Mouse (Mus musculus) testis, adult 2 months (tissue): ENCODE results near the gene Mrpl27. TPM values are rescaled to one million over a fixed set of nuclear protein-coding genes. Genes with fewer than 3 reads are reported as not detected.

Experiments used
- H3K27ac ChIP-seq: fragments of 200-500 bp; 2 replicates; pipeline ENCODE4 v1.5.1; 2012; ENCODE audit warnings: low read depth, low read length; ENCODE audit not compliant: control insufficient read depth, insufficient read depth
- H3K27me3 ChIP-seq: fragments of 200-500 bp; 2 replicates; pipeline ENCODE4 v1.6.1; 2012; ENCODE audit warnings: mild to moderate bottlenecking, low read length, moderate library complexity; ENCODE audit not compliant: control insufficient read depth, insufficient read depth
- H3K36me3 ChIP-seq: fragments of 200-500 bp; 2 replicates; pipeline ENCODE4 v1.6.1; 2012; ENCODE audit warnings: mild to moderate bottlenecking, low read length; ENCODE audit not compliant: control insufficient read depth, insufficient read depth
- H3K4me1 ChIP-seq: fragments of 200-500 bp; 2 replicates; pipeline ENCODE4 v1.6.1; 2012; ENCODE audit warnings: low read length; ENCODE audit not compliant: control insufficient read depth, insufficient read depth
- H3K4me3 ChIP-seq: fragments of 200-500 bp; 2 replicates; pipeline ENCODE4 v1.5.1; 2012; ENCODE audit warnings: low read depth, mild to moderate bottlenecking, low read length, moderate library complexity, mixed read lengths; ENCODE audit not compliant: control insufficient read depth
- CTCF ChIP-seq: fragments of 200-500 bp; IDR thresholded peaks from 2 replicates; pipeline ENCODE4 v1.5.1; 2012; ENCODE audit warnings: low read depth, mild to moderate bottlenecking, inconsistent platforms, low read length, moderate library complexity; ENCODE audit not compliant: control insufficient read depth, insufficient read depth, insufficient replicate concordance
- POLR2A ChIP-seq: fragments of 200-500 bp; IDR thresholded peaks from 2 replicates; pipeline ENCODE4 v1.6.1; 2012; ENCODE audit warnings: low read depth, mild to moderate bottlenecking, inconsistent platforms, low read length, moderate library complexity; ENCODE audit not compliant: control insufficient read depth
- polyA plus RNA-seq: library from polyadenylated mRNA; depleted of rRNA; stranded (reverse); fragments of >200 nt; gene quantifications from 2 replicates; pipeline ENCODE4 v1.2.3, GENCODE M21; 2012; rRNA removed

Gene Mrpl27
- polyA plus RNA-seq, result 24.0 and 24.2 TPM in 2 replicates

DNA sequence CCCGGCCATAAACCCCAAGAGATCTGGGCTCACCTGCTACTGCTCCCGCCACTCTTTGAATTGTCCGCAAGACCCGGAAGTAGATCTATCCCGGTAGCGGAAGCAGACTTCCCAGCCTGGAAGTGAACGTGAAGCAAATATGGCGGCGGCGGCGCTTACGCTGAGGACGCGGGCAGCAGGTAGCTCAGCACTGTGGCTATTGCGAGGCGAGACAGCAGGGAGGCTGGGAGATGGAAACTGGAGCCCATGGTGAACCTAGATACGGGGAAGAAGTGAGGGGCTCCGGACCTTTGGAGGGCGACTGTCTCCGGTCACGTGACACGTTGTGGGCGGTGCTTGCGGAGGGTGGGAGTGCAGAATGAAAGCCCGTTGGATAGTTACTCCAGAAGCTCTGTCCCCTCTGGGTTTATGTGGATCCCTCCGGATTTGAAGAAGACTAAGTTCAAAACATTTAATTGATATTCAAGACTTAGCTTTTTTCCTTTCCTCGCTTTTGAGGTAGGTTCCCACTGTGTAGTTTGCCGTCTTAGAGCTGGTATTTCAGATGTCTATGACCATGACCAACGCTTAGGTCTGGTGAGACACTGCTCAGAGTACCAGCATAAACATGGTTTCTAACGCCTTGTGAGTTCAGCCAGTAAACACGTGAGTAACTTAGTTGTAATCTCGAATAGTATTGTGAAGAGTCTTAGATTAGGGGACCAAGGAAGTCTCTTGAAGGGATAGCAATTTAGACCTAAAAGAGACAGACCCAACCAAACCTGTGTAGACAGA is at the start of gene Mrpl27, which contains the start of gene Eme1:
Gene Mrpl27 (plus strand): TSS at position 105 of the 774 bp plus-strand sequence.
Gene Eme1 (minus strand): TSS at position 302 of the 774 bp plus-strand sequence.
- H3K27me3 ChIP-seq, result no peaks in the 10 kb centered on the region
- no peaks in the 10 kb centered on the region for H3K4me1 ChIP-seq
- peak within 1 kb of the TSS; percentile 97 for H3K4me3 ChIP-seq
- peak within 1 kb of the TSS; percentile 95 for H3K27ac ChIP-seq
- peak; percentile 57; the same call in 1 of the 2 replicates for TF ChIP-seq POLR2A
- TF ChIP-seq CTCF, result no peak
- H3K36me3 ChIP-seq, result no peaks in the 10 kb centered on the region; the same call in 1 of the 2 replicates

DNA sequence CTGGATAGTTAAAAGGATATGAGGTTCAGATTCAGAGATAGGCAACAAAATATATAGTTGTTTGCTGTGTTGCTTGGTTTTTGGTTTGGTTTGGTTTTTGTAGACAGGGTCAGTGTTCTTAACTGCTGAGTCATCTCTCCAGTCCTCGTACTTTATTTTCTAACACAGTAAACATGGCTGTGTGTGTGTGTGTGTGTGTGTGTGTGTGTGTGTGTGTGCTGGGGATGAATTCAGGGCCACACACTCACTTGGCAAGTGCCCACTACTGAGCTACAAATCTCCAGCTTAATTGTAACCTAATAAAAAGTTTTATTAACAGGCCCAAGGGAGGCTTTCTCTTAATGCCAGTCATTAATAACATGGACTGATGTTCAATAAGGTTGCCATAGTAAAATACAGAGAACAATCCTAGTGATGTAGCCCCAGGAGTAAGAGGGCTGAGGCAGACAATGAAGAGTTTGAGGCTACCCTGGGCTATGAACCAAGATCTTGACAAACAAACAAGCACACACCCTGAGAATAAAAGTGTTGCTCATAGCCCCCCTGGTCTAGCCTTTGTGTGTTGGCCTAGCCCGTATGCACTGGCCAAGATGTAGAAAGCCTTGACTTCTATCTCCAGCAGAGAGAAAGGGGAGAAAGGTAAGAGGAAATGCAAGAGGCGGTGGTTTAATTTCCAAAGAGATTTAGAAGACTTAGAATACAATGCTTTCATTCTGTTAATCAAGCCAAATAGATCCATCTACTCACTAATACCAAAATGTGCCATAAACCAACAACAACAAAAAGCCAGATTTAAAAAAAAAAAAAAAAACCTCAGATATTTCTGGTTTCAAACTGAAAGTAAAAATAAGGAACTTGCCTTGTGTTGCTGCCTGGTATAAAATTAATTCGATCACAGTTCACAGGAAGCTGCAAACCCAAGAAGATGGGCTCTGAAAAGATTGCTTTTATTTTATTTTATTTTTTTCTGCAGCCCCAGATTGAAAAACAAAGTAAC is 42.5 kb upstream of the Mrpl27 start:
- TF ChIP-seq CTCF (no peak), POLR2A (no peak)
- Histone ChIP-seq H3K36me3 (no peaks in the 10 kb centered on the region), H3K27me3 (no peaks in the 10 kb centered on the region)

DNA sequence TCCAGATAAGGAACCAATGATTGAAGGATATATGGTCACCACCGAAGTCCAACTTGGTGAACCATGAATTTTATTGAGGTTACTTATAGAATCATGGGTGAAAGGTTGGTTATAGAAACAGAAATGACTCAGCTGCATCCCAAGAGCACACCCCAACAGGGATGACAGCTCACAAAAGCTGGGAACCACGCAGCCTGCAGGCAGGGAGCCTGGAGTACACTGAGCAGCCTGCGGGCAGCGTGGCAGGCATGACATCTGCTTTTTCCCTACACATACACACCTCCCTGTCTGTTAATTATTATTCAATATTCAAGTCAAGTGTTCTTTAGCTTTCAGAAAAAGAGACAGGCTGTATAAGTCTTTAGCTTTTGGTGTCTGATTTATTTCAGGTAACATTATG is 39.0 kb upstream of the Mrpl27 start:
- H3K4me3 ChIP-seq, result no peak overlapping the region
- no peaks in the 10 kb centered on the region for H3K4me1 ChIP-seq
- no peak overlapping the region for H3K27ac ChIP-seq
- H3K27me3 ChIP-seq, result no peaks in the 10 kb centered on the region
- TF ChIP-seq POLR2A (no peak), CTCF (no peak)
- no peaks in the 10 kb centered on the region for H3K36me3 ChIP-seq

More for the DNA sequence above, 42.5 kb upstream of the Mrpl27 start:
- Histone ChIP-seq H3K4me1 (no peaks in the 10 kb centered on the region), H3K27ac (no peak overlapping the region), H3K4me3 (no peak overlapping the region)

DNA sequence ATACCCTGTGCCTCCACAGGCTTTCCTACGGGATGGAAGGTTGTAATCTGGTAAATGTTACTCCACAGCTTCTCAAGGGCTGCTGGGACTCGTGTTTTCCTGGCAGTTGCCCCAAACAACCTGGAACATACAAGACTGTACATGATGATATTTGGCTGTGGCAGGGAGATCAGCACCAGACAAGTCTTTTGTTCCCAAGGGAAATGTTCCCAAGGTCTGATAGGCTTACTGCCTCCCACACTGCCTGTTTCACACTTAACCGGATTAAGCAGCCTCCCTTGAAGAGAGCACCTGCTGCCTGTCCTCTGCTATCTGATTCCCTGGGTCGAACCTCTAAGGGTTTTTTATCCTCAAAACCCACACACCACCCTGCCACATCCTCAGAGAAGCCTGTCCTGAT is 38.1 kb upstream of the Mrpl27 start:
- Histone ChIP-seq H3K36me3 (no peaks in the 10 kb centered on the region), H3K4me1 (no peaks in the 10 kb centered on the region), H3K27me3 (no peaks in the 10 kb centered on the region), H3K4me3 (no peak overlapping the region), H3K27ac (no peak overlapping the region; the same call in 1 of the 2 replicates)
- TF ChIP-seq CTCF, result no peak
- TF ChIP-seq POLR2A, result no peak

DNA sequence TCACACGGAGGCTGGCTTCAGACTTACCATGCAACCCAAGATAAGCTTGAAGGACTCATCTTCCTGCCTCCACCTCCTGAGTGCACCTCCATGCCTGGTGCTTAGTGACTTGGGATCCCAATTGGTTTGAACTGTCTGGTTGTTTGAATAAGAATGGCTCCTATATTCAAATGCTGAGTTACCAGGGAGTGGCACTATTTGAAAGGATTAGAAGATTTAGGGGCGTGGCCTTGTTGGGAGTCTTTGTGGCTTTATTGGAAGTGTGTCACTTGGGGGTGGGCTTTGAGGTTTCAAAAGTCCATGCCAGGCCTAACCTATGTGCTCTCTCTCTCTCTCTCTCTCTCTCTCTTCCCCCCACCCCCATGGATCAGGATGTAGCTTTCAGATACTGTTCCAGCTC is 35.9 kb upstream of the Mrpl27 start:
- TF ChIP-seq POLR2A (no peak), CTCF (no peak)
- Histone ChIP-seq H3K4me3 (no peak overlapping the region), H3K27ac (no peak overlapping the region; the same call in 1 of the 2 replicates), H3K27me3 (no peaks in the 10 kb centered on the region), H3K36me3 (no peaks in the 10 kb centered on the region), H3K4me1 (no peaks in the 10 kb centered on the region)

DNA sequence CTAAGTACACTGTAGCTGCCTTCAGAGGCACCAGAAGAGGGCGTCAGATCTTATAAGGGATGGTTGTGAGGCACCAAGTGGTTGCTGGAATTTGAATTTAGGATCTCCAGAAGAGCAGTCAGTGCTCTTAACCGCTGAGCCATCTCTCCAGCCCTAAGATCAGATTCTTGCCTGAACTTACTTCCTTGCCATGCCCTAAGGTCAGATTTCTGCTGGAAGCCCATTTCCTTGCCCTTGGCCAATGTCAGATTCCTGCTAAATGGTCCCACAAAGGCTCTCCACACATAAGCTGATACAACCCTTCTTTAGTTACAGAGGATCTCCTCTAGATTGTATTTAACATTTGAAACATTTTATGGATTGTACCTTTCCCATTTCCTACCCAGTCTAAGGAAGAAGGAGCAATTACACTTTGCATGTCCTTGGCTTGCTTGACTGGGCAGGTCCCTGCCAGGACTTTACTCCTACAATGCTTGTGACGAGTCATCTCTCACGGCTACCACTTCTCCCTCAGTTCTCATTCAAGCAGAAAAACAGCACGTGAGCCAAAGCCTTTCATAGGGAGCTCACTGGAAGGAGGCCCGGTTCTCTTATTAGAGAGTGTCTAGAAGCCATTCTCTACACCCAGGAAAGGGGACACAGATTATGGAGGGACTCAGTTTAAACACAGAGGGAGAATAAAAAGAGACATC is 32.7 kb upstream of the Mrpl27 start:
- no peak overlapping the region for H3K27ac ChIP-seq
- H3K4me3 ChIP-seq, result no peak overlapping the region
- H3K27me3 ChIP-seq, result no peaks in the 10 kb centered on the region
- H3K36me3 ChIP-seq, result no peaks in the 10 kb centered on the region
- TF ChIP-seq POLR2A (no peak), CTCF (no peak)
- H3K4me1 ChIP-seq, result no peaks in the 10 kb centered on the region

DNA sequence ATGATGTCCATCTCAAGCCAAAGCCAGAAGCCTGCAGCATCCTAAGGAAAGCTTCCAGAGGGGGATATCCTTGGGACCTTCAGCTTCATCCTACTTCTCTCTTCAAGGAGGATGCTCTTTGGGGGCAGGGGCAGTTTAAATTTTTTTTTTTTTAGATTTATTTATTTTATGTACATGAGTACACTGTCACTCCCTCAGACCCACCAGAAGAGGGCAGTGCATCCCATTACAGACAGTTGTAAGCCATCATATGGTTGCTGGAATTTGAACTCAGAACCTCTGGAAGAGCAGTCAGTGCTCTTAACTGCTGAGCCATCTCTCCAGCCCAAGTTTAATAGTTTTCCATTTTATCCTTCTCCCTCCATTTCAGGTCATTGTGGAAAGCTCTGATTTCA is 32.1 kb upstream of the Mrpl27 start:
- TF ChIP-seq CTCF, result no peak
- TF ChIP-seq POLR2A, result no peak
- H3K4me3 ChIP-seq, result no peak overlapping the region
- H3K36me3 ChIP-seq, result no peaks in the 10 kb centered on the region
- no peaks in the 10 kb centered on the region for H3K4me1 ChIP-seq
- no peak overlapping the region for H3K27ac ChIP-seq
- no peaks in the 10 kb centered on the region for H3K27me3 ChIP-seq
